Mouse (Mus musculus) MEL (cell line): ENCODE data around the gene Samd7. TPM values are rescaled to one million over a fixed set of nuclear protein-coding genes. Genes with fewer than 3 reads are reported as not detected.

ENCODE experiments used
- DNase-seq: peaks from one replicate; pipeline ENCODE4 v3.0.0; 2011; ENCODE audit warnings: low read depth, low spot score
- H3K27ac ChIP-seq: 2 replicates; pipeline ENCODE4 v1.5.1; 2012; ENCODE audit warnings: low read depth, mild to moderate bottlenecking, control low read depth, low read length, moderate library complexity; ENCODE audit not compliant: control insufficient read depth
- H3K27me3 ChIP-seq, 2 experiments: fragments of 150-350 bp in 1 of 2; sonication (generic) in 1 of 2; 2 replicates each; pipeline ENCODE4 v1.6.1; 2012; ENCODE audit warnings: low read length in 2 of 2, mild to moderate bottlenecking in 2 of 2, improper control_type of control experiment in 1 of 2, moderate library complexity in 1 of 2; ENCODE audit not compliant: insufficient read depth in 2 of 2, control insufficient read depth in 1 of 2
- H3K36me3 ChIP-seq, 2 experiments: 2 replicates each; pipeline ENCODE4 v1.6.1; 2012 to 2014; ENCODE audit warnings: low read length in 2 of 2, improper control_type of control experiment in 1 of 2, inconsistent platforms in 1 of 2, mild to moderate bottlenecking in 1 of 2; ENCODE audit not compliant: insufficient read depth in 2 of 2, control insufficient read depth in 1 of 2
- H3K4me1 ChIP-seq, 2 experiments: fragments of 150-350 bp in 1 of 2; sonication (generic) in 1 of 2; 2 replicates each; pipeline ENCODE4 v1.6.1; 2012; ENCODE audit warnings: low read length in 2 of 2, improper control_type of control experiment in 1 of 2, mild to moderate bottlenecking in 1 of 2; ENCODE audit not compliant: insufficient read depth in 2 of 2, control insufficient read depth in 1 of 2
- H3K4me3 ChIP-seq, 2 experiments: fragments of 150-350 bp in 1 of 2; sonication (generic) in 1 of 2; 2 replicates each; pipeline ENCODE4 v1.5.1; 2012; ENCODE audit warnings: low read depth in 2 of 2, low read length in 2 of 2, mild to moderate bottlenecking in 2 of 2, moderate library complexity in 2 of 2, control low read depth in 1 of 2, improper control_type of control experiment in 1 of 2; ENCODE audit not compliant: control insufficient read depth in 1 of 2, insufficient read depth in 1 of 2
- H3K79me2 ChIP-seq: 2 replicates; pipeline ENCODE4 v1.6.1; 2012; ENCODE audit warnings: mild to moderate bottlenecking, low read length, moderate library complexity; ENCODE audit not compliant: control insufficient read depth, poor library complexity, insufficient read depth
- H3K9ac ChIP-seq: 2 replicates; pipeline ENCODE4 v1.6.1; 2012; ENCODE audit warnings: low read depth, mild to moderate bottlenecking, control low read depth, low read length, moderate library complexity; ENCODE audit not compliant: control insufficient read depth, poor library complexity, severe bottlenecking
- H3K9me3 ChIP-seq: fragments of 150-350 bp; sonication (generic); replicated peaks from 2 replicates; pipeline ENCODE4 v1.6.1; 2012; ENCODE audit warnings: mild to moderate bottlenecking, low read length, improper control_type of control experiment, moderate library complexity; ENCODE audit not compliant: insufficient read depth
- BHLHE40 ChIP-seq: IDR thresholded peaks from 2 replicates; pipeline ENCODE4 v1.6.1; 2012; ENCODE audit warnings: low read depth, mild to moderate bottlenecking, inconsistent platforms, low read length, improper control_type of control experiment, borderline replicate concordance
- CHD1 ChIP-seq: IDR thresholded peaks from 2 replicates; pipeline ENCODE4 v1.6.1; 2012; ENCODE audit warnings: low read depth, mild to moderate bottlenecking, inconsistent platforms, low read length, improper control_type of control experiment
- CHD2 ChIP-seq: IDR thresholded peaks from 2 replicates; pipeline ENCODE4 v1.6.1; 2011; ENCODE audit warnings: low read length, improper control_type of control experiment
- E2F4 ChIP-seq: IDR thresholded peaks from 2 replicates; pipeline ENCODE4 v1.6.1; 2011; ENCODE audit warnings: low read depth, low read length, improper control_type of control experiment, borderline replicate concordance
- ELF1 ChIP-seq: IDR thresholded peaks from 2 replicates; pipeline ENCODE4 v1.6.1; 2014; ENCODE audit warnings: low read depth, mild to moderate bottlenecking, inconsistent platforms, low read length, improper control_type of control experiment, moderate library complexity
- ETS1 ChIP-seq: IDR thresholded peaks from 2 replicates; pipeline ENCODE4 v1.6.1; 2012; ENCODE audit warnings: low read depth, mild to moderate bottlenecking, inconsistent platforms, low read length, improper control_type of control experiment, moderate library complexity
- GABPA ChIP-seq: IDR thresholded peaks from 2 replicates; pipeline ENCODE4 v1.6.1; 2012; ENCODE audit warnings: low read depth, mild to moderate bottlenecking, inconsistent platforms, low read length, improper control_type of control experiment, moderate library complexity
- GATA1 ChIP-seq: IDR thresholded peaks from 2 replicates; pipeline ENCODE4 v1.6.1; 2011; ENCODE audit warnings: low read depth, low read length, improper control_type of control experiment
- HCFC1 ChIP-seq: IDR thresholded peaks from 2 replicates; pipeline ENCODE4 v1.6.1; 2012; ENCODE audit warnings: low read depth, mild to moderate bottlenecking, inconsistent platforms, low read length, improper control_type of control experiment, moderate library complexity
- JUND ChIP-seq: IDR thresholded peaks from 2 replicates; pipeline ENCODE4 v1.6.1; 2011; ENCODE audit warnings: low read depth, mild to moderate bottlenecking, improper control_type of control experiment, low read length
- KAT2A ChIP-seq: conservative IDR thresholded peaks from 2 replicates; pipeline ENCODE4 v1.6.1; 2012; ENCODE audit warnings: low read depth, low read length, improper control_type of control experiment, inconsistent platforms
- MAFK ChIP-seq: IDR thresholded peaks from 2 replicates; pipeline ENCODE4 v1.6.1; 2011; ENCODE audit warnings: low read depth, mild to moderate bottlenecking, low read length, improper control_type of control experiment, borderline replicate concordance
- MAX ChIP-seq: IDR thresholded peaks from 2 replicates; pipeline ENCODE4 v1.6.1; 2011; ENCODE audit warnings: low read length, improper control_type of control experiment
- MEF2A ChIP-seq: IDR thresholded peaks from 2 replicates; pipeline ENCODE4 v1.6.1; 2014; ENCODE audit warnings: low read depth, mild to moderate bottlenecking, inconsistent platforms, low read length, improper control_type of control experiment; ENCODE audit not compliant: poor library complexity, insufficient replicate concordance, severe bottlenecking; ENCODE audit errors: extremely low read depth
- MYB ChIP-seq: IDR thresholded peaks from 2 replicates; pipeline ENCODE4 v1.6.1; 2011; ENCODE audit warnings: mild to moderate bottlenecking, low read depth, low read length, improper control_type of control experiment
- MYC ChIP-seq: IDR thresholded peaks from 2 replicates; pipeline ENCODE4 v1.6.1; 2011; ENCODE audit warnings: low read depth, mild to moderate bottlenecking, low read length, improper control_type of control experiment, moderate library complexity
- NELFE ChIP-seq: IDR thresholded peaks from 2 replicates; pipeline ENCODE4 v1.6.1; 2011; ENCODE audit warnings: low read depth, low read length, improper control_type of control experiment
- NRF1 ChIP-seq: IDR thresholded peaks from 2 replicates; pipeline ENCODE4 v1.6.1; 2014; ENCODE audit warnings: low read depth, mild to moderate bottlenecking, inconsistent platforms, low read length, improper control_type of control experiment, moderate library complexity; ENCODE audit not compliant: poor library complexity, insufficient read depth, severe bottlenecking
- POLR2AphosphoS2 ChIP-seq: IDR thresholded peaks from 2 replicates; pipeline ENCODE4 v1.6.1; 2011; ENCODE audit warnings: low read length, improper control_type of control experiment
- RCOR1 ChIP-seq: IDR thresholded peaks from 2 replicates; pipeline ENCODE4 v1.6.1; 2012; ENCODE audit warnings: low read depth, mild to moderate bottlenecking, inconsistent platforms, low read length, improper control_type of control experiment
- SIN3A ChIP-seq: IDR thresholded peaks from 2 replicates; pipeline ENCODE4 v1.6.1; 2012; ENCODE audit warnings: low read length, improper control_type of control experiment, inconsistent platforms
- SMC3 ChIP-seq: IDR thresholded peaks from 2 replicates; pipeline ENCODE4 v1.6.1; 2011; ENCODE audit warnings: low read depth, low read length, improper control_type of control experiment
- TAL1 ChIP-seq: IDR thresholded peaks from 2 replicates; pipeline ENCODE4 v1.6.1; 2012; ENCODE audit warnings: mild to moderate bottlenecking, inconsistent platforms, low read length, moderate library complexity, mixed read lengths
- TCF12 ChIP-seq: IDR thresholded peaks from 2 replicates; pipeline ENCODE4 v1.6.1; 2014; ENCODE audit warnings: low read depth, mild to moderate bottlenecking, inconsistent platforms, low read length, improper control_type of control experiment, moderate library complexity
- UBTF ChIP-seq: IDR thresholded peaks from 2 replicates; pipeline ENCODE4 v1.6.1; 2012; ENCODE audit warnings: low read depth, mild to moderate bottlenecking, inconsistent platforms, low read length, improper control_type of control experiment, moderate library complexity, borderline replicate concordance; ENCODE audit not compliant: insufficient read depth
- USF1 ChIP-seq: IDR thresholded peaks from 2 replicates; pipeline ENCODE4 v1.6.1; 2014; ENCODE audit warnings: low read depth, mild to moderate bottlenecking, inconsistent platforms, low read length, improper control_type of control experiment, moderate library complexity
- USF2 ChIP-seq, 2 experiments: IDR thresholded peaks; 2 replicates each; pipeline ENCODE4 v1.6.1; 2011 to 2012; ENCODE audit warnings: improper control_type of control experiment in 2 of 2, low read length in 2 of 2, borderline replicate concordance in 1 of 2, inconsistent platforms in 1 of 2, low read depth in 1 of 2, mild to moderate bottlenecking in 1 of 2; ENCODE audit not compliant: insufficient read depth in 1 of 2
- ZMIZ1 ChIP-seq: IDR thresholded peaks from 2 replicates; pipeline ENCODE4 v1.6.1; 2012; ENCODE audit warnings: low read depth, mild to moderate bottlenecking, inconsistent platforms, low read length, improper control_type of control experiment, moderate library complexity
- ZNF384 ChIP-seq: IDR thresholded peaks from 2 replicates; pipeline ENCODE4 v1.6.1; 2012; ENCODE audit warnings: low read depth, mild to moderate bottlenecking, inconsistent platforms, low read length, improper control_type of control experiment
- polyA plus RNA-seq, 2 experiments: library from polyadenylated mRNA; stranded (reverse) in 1 of 2; unstranded in 1 of 2; fragments of >175 nt in 1 of 2; fragments of >200 nt in 1 of 2; gene quantifications; 2 replicates each; pipeline versions ENCODE4 v1.2.1 to v1.2.4; 2012; ENCODE audit warnings: low replicate concordance in 2 of 2, low read depth in 1 of 2; ENCODE audit not compliant: insufficient read length in 2 of 2, insufficient read depth in 1 of 2, missing spikeins in 1 of 2
- total RNA-seq: library from RNA; depleted of rRNA; stranded (reverse); fragments of 300-350 nt; gene quantifications from 2 replicates; pipeline ENCODE4 v1.2.3, GENCODE M21; 2012

Samd7 gene
- total and polyA plus RNA-seq, 3 experiments, result not detected

GRCm38 (mm10) chr3:30705977-30706376, 40.1 kb upstream of the Samd7 start:
- Histone ChIP-seq H3K27ac (no peak overlapping the region), H3K27me3 (no peaks in the 10 kb centered on the region; a peak in 1 of 4 replicates), H3K36me3 (peaks cover 0 to 16% of the 10 kb centered on the region in 2 experiments; a peak in 2 of 4 replicates), H3K4me3 (no peak overlapping the region), H3K4me1 (peaks cover 10 to 13% of the 10 kb centered on the region in 2 experiments), H3K9ac (no peak overlapping the region), H3K79me2 (no peaks in the 10 kb centered on the region)
- DNase-seq, result no peak
- TF ChIP-seq TAL1 (no peak), NELFE (no peak), BHLHE40 (no peak), UBTF (no peak), HCFC1 (no peak), USF1 (no peak), E2F4 (no peak), ZMIZ1 (no peak), CHD2 (no peak), MYC (no peak), NRF1 (no peak), SMC3 (no peak), ELF1 (no peak), MAX (no peak), SIN3A (no peak), CHD1 (no peak), RCOR1 (no peak), KAT2A (no peak)
- TF ChIP-seq, all 39 proteins: peak for 0
- no peaks in the 10 kb centered on the region for H3K9me3 ChIP-seq

- H3K27me3 ChIP-seq, result no peaks in the 10 kb centered on the region; a peak in 1 of 4 replicates
- H3K27ac ChIP-seq, result no peak overlapping the region
- DNase-seq, result peak; percentile 89
- no peak overlapping the region for H3K4me3 ChIP-seq
- H3K9me3 ChIP-seq, result no peaks in the 10 kb centered on the region
- peaks cover 10 to 13% of the 10 kb centered on the region in 2 experiments for H3K4me1 ChIP-seq
- H3K79me2 ChIP-seq, result no peaks in the 10 kb centered on the region
- peaks cover 0 to 16% of the 10 kb centered on the region in 2 experiments; a peak in 2 of 4 replicates for H3K36me3 ChIP-seq
- H3K9ac ChIP-seq, result no peak overlapping the region
- TF ChIP-seq MYB, result peak; percentile 72
- peak; percentile 92 for TF ChIP-seq GATA1
- TF ChIP-seq ETS1, result peak; percentile 97
- TF ChIP-seq SIN3A, result peak; percentile 84; the same call in 1 of the 2 replicates
- peak; percentile 40; the same call in 1 of the 2 replicates for TF ChIP-seq POLR2AphosphoS2
- peak; percentile 86 for TF ChIP-seq MAFK
- no peak for TF ChIP-seq CHD1
- TF ChIP-seq USF2 (IDR thresholded peaks at IDR 0.05; ENCODE audit: borderline replicate concordance in 1 of 2, insufficient read depth in 1 of 2, low read depth in 1 of 2, low read length in 2 of 2), result no peak
- no peak for TF ChIP-seq ZNF384
- TF ChIP-seq SMC3, result no peak; the same call in 1 of the 2 replicates
- 0 out of 2 replicates have a peak, but pooled peaks have one; percentile 19 for TF ChIP-seq JUND
- TF ChIP-seq BHLHE40, result peak; percentile 56; the same call in 1 of the 2 replicates
- peak; percentile 57; the same call in 1 of the 2 replicates for TF ChIP-seq USF1
- 0 out of 2 replicates have a peak, but pooled peaks have one; percentile 16 for TF ChIP-seq MAX
- TF ChIP-seq TCF12, result peak; percentile 92
- peak; percentile 58; the same call in 1 of the 2 replicates for TF ChIP-seq MEF2A
- TF ChIP-seq TAL1, result peak; percentile 87
- 0 out of 2 replicates have a peak, but pooled peaks have one; percentile 20 for TF ChIP-seq GABPA
Observed at GRCm38 (mm10) chr3:30706614-30707276, 39.3 kb upstream of the Samd7 start.
